Mouse (Mus musculus) c-Kit-positive CD71-positive TER-119-positive erythroid progenitor cells, embryonic 14.5 days (primary cell): ENCODE data around the gene Smap2.

Experiments used
- DNase-seq: peaks from one replicate; pipeline ENCODE4 v3.0.0-alpha.2; 2013; ENCODE audit warnings: low spot score

Smap2 gene

DNA sequence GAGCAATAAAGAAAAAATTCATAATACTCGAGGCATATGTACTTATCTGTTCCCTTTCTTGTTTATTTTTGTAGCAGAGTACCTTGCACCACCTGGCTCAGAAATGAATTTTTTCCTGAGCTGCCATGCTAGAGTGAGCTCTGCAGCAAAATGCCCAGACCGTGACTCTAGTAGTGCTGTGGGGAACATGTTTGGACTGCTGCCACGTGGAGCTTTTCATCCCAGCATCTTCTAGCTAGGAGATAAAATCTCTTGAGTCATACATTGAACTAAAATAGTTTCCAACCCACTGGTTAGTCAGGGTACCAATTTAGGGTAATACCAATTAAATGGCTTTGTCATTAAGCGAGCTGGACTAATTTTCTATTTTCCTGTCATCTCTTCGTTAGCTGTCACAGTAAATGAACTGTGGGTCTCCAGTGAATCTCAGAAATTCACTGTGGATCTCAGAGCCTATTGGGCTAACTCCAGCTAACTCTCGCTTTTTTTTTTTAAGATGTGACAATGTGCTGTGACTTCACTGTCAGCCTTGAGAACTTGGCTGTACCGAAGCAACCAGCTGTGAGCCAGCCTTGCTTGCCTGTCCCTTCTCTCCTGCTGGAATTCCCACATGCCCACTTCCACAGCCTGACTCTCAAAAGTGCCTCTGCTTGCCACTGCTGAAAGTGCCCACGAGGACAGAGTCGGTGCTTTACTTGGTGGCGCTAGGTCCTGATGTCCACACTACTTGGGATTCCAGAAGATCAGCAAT, 3.2 kb upstream of the Smap2 start:
- DNase-seq, result no peak

GRCm38 (mm10) chr4:121018250-121018649, 1.2 kb upstream of the Smap2 start:
- no peak for DNase-seq

- DNase-seq, result no peak
Observed at GRCm38 (mm10) chr4:121016021-121016898, 787 bp downstream of the Smap2 start.

GRCm38 (mm10) chr4:121015268-121015659, 1.8 kb downstream of the Smap2 start:
- no peak for DNase-seq

DNA sequence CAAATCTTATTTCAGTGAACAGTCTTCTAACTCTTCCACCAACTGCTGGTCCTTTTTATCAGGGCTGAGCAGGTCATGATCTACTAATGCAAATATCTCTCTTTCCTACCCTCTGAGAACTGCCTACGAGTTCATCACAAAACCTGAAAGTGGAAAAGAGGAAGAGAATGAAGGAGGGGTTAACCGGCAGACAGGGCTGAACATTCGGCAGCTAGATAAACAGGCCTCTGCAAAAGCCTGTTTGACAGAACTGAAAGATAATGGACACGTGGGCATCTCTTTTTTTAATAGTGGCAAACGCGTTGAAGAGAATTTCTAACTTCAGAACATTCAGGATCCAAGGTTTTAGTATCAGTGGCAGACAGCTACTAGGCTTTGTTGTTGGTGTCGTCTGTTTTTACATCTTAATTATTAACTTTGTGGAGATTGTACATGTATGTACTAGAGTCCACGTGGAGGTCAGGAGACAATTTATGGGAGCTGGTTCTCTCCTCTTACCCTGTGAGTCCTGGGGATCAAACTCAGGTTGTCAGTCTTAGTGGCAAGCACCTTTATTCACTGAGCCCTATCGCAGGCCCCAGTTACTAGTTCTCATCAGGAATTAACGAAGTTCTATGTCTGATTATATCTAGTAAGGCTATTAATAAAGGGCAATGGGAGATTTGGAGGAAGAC, 2.3 kb downstream of the Smap2 start:
- DNase-seq, result peak; percentile 78

GRCm38 (mm10) chr4:121010770-121011549, 6.1 kb downstream of the Smap2 start:
- no peak for DNase-seq

- DNase-seq, result no peak
Observed at GRCm38 (mm10) chr4:121009151-121009550, 7.9 kb downstream of the Smap2 start.

DNA sequence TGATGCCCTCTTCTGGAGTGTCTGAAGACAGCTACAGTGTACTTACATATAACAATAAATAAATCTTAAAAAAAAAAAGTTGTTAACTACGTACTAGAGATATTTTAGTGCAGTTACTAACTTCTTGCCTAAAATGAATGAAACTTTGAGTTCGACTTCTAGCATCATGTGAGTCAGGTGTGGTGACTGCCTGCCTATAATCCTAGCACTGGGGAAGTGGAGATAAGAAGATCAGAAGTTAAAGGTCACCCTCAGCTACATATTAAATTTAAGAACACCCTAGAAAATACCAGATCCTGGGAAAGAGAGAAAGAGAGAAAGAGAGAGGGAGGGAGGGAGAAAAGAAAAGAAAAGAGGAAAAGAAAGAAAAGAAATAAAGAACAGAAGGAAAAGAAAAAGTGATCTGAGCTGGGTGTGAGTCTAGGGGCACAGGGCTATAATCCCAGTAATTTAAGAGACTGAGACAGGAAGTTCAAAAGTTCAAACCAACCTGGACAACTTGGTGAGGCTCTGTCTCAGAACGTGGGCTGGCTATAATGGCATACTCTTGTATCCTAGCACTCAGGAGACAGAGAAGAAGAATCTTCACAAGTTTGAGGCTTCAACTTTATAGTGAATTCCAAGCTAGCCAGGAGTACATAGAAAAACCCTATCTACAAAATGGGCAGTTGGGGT, 8.8 kb downstream of the Smap2 start:
- DNase-seq, result no peak

DNA sequence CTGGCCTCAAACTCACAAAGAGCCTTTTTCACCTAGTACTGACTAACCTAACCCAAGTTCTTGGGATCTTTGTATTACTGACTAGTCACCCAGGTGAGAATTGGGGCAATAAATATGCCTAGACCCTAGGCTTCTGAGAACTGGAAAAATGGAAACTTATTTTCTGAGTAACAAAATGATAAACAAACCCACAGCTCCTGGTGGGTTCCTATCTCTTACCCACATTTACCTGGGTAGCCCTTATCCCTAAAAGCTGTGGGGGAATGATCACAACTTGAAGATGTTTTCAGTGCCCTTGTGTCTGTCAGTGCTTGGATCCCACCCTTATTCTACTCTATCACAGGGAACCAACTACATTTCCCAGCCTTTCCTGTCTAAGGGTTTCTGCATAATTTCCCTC, 10.0 kb downstream of the Smap2 start:
- DNase-seq, result peak; percentile 57

- no peak for DNase-seq
Observed at GRCm38 (mm10) chr4:121004679-121005078, 12.4 kb downstream of the Smap2 start.

GRCm38 (mm10) chr4:121003611-121004091, 13.4 kb downstream of the Smap2 start:
- no peak for DNase-seq

DNA sequence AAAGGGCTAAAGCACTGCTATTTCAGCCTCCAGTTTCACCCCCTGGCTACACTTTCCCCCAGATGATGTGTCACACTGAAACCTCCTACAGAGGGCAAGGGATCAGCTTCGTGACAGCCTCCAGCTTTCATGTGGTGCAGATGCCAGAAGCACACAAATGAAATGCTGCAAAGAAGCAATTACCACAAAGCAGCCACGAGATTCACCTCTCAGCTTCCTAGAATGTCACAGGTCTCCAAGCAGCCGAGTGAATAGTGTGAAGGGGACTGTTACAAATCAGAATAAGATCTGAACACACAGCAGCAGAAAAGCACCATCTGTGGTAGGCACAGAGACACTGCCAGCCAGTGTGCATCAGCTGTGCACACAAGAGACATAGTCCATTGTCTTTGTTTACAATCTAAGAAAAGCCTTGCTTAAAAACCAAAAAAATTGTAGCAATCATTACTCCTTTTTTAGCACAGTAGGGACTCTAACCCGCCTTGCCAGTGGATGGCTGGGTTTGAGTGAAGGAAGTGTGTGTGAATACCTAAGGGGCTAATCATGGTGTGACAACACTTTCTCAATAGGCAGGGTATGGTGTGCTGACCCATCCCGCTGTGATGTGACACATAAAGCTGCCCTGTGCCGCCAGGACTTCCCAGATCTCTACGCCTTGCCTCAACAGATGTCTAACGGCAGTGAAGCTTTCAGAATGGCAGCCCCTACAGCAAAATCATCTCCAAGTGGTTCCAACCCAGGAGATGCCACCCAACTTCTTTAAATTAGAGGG, 14.5 kb downstream of the Smap2 start:
- DNase-seq, result no peak

DNA sequence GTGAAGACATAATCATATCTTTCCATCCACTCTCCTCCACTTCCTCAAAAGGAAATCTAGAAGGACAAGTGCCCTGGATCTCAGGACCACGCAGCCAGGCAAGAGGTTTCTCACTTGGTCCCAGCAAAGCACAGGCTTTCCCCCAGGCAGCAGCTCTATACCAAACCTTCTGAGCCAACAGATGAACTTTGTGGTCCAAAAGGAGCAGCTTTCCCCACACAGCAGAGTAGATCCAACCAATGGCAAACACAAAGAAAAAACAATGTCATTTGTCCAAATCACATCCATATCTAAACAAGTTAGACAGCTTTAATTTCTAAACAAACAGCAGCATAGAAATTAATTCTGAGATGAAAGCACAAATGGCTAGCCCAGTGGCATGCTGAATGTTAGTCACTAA, 15.4 kb downstream of the Smap2 start:
- DNase-seq, result no peak

DNA sequence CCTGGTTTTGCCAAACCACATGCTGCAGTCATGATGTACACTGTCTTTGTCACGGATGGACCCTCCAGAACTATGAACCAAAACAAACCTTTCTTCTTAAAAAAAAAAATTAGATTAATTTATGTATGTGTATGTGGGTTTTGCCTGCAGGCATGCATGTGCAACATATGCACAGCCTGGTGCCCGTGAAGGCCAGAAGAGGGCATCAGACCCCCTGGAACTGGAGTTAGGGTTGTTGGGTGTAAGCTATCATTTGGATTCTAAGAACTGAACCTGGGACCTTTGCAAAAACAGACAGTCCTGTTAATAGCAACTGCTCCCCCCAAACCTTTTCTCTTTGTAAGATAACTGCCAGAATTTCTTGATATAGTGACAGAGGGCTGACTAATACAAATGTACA, 16.0 kb downstream of the Smap2 start:
- no peak for DNase-seq

DNA sequence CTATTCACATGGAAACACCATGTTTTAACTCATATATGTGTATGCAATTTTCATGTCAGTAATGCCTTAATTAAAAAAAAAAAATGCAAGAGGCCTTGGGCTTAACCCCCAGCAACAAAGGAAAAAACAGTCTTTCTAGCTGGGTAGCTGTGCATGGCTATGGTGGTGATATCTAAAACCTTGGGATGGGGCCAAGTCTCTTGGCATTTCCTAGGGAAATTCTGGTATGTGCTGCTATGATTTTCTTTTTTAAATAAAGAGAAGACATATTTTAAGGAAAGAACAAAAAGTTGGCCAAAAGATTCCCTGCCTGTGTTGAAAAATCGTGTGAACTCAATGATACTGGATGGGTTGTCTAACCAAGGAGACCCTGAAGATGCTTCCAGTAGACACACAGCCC, 21.1 kb downstream of the Smap2 start:
- no peak for DNase-seq

GRCm38 (mm10) chr4:120993025-120993424, 24.0 kb downstream of the Smap2 start:
- DNase-seq, result no peak

DNA sequence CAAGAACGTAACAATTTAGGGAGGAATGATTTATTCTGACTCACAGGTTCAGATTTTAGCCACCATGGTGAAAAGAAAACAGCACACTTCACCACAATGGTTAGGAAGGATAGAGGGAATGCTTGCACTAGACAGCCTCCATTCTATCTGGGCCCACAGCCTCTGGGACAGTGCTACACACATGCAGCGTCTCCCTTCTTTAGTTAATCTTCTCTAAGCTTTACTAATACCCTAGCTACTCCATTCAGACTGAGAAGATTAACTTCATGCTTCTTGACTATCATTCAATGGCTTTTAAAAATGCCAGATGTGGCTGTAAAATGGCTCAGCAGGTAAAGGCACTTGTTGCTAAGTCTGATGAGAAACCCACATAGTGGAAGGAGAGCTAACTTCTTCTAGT, 24.8 kb downstream of the Smap2 start:
- no peak for DNase-seq

DNA sequence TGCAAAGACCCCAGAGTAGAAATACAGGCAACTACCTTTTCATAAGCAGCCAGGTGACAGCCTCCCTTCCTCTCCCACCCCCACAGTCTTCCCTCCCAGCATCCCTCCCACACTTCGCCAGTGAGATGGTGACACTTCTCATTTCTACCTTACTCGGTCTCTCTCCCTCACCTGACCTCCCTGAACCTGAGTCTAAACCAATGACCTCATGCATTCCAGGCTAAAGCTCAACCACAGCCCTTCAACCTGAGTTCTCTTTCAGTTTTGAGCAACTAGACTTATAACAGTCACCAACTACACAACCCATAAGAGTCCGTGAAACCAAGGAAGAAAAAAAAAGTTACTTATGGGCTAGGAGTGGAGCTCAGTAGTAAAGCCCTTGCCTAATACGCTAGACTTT, 29.7 kb downstream of the Smap2 start:
- no peak for DNase-seq

DNA sequence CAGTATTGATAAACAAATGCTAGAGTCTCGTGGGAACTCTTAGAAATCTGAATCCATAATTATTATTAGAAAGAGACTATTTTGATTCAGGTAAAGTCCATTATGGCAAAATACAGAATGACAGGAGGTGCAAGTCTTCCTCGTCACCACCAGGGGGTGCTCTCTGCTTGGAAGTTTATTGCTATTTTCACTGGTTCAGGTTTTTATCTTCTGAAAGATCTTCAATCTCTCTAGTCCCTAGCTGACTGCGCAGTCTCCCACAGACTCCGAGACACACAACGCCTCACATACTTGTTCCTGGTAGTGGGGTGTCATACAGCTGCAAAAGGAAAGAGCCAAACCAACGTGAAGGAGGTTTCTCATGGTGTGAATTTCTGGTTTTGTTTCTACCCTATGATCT, 30.6 kb downstream of the Smap2 start:
- peak; percentile 58 for DNase-seq

DNA sequence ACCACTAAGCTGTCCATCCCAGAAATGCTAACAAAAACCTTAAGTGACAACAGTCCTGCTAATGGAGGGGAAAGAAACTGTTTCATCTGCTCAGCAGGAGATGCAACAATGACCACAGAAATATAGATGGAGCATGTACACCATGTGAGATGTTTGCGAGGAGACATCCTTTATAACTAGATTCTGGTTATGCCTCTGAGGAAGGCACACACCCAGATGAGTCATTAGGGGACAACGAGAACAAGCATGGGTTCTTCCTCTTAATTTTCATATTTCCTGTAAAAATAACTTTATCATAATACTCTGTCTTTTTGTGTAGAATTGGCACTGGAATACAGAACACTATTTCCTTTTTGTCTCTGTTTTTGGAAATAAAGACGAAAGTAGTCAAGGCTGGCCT, 38.8 kb downstream of the Smap2 start:
- DNase-seq, result no peak

DNA sequence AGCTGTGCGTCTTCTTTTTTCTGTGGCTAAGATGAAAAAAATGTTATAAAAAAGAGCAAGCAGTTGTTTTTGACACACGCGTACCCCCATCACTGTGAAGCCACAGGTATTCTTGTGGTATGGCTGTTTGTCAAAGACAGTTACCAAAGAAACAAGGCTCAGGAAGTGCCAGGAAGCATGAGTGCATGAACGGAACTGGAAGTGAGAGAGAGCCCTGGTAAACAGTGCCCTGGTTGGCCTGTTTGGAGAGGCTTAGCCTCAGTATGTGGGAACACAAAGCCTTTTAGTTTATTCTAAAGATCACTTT, 41.7 kb downstream of the Smap2 start:
- no peak for DNase-seq
